Mouse (Mus musculus): ENCODE results near the gene Atp4b.

DNA sequence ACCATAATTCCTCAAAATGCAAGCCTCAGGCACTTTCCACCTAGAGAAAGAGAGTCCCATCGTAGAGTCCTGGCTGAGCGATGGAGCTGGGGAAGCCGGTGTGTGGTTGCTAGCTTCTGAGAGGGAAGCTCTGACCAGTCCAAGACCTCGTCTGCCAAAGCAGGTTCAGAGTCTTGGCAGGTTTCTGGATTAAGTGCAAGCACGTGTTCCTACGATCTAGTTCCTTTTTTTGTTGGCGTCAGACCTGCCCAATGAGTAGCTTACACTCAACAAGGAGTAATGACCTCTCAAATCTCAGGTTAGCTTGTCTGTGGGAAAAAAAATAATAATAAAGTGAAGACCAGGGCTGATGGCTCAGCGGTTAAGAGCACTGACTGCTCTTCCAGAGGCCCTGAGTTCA lies 8.9 kb downstream of the Atp4b start:
- TF ChIP-seq CTCF (IDR thresholded peaks at IDR 0.05; ENCODE audit: low read depth, low read length) (no peak), GATA1 (IDR thresholded peaks at IDR 0.05; ENCODE audit: borderline replicate concordance, low read length) (no peak)

All from G1E (cell line).